Mouse (Mus musculus): Measurements from ENCODE around the gene Tmem192.
"Not testable (repeated sequence)": the region's sequence is repeated elsewhere in the genome, so short reads cannot be mapped to it uniquely, and the experiment has no call there.

The Tmem192 gene

DNA sequence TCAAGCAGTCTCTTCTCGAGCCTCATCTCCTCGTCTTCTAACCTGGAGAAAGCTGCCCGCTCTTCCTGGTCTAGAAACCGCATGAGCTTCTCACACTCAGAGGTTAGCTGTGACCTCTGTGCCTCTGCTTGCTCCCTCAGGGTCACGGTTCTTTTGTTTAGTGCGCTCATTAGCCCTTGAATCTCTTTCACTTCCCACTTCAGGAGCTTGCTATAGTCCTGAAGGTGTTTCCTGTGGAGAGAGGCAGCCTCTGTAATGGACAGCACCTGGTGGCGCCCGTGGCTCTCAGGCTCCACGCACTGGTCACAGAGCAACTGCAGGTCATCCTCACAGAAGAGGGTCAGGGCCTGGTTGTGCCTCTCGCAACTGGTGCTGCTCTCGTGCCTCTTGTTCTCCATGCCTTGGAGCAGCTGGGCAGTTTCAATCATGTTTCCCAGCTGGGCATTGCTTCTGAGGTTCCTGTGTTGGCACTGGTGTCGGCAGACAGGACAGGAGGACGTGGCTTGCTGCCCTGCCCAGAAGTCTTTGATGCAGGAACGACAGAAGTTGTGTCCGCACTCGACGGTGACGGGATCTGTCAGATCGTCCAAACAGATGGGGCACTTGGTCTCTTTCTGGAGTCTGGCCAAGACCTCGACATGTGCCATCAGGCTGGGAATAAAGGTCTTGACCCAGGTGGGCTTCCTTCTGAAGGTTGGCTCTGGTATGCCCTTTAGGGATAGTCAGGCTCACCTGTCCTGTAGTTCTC, 36.3 kb downstream of the Tmem192 start:
- DNase-seq: no peak

DNA sequence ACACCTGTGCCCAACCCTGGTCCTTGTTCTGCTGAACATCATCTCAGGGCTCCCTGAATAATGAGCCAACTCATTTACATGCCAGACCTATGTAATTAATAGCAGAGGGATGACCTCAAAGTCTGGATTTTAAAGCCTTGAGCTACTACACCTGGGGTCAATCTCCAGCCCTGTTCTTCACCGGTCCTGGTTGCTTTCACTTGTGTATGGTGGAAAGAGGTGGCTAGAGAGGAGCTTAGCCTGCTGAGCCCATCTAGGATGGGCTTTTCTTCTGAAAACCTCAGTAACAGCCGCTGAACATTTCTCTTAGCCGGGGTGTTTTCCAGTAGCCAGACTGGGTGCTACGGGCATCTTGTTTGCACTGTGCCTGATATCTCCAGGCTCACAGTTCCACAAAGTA, 40.7 kb downstream of the Tmem192 start, which contains the start of gene Trim75:
Gene Trim75 (minus strand): TSS at position 101 of the 400 bp plus-strand sequence.
- no peak for DNase-seq

DNA sequence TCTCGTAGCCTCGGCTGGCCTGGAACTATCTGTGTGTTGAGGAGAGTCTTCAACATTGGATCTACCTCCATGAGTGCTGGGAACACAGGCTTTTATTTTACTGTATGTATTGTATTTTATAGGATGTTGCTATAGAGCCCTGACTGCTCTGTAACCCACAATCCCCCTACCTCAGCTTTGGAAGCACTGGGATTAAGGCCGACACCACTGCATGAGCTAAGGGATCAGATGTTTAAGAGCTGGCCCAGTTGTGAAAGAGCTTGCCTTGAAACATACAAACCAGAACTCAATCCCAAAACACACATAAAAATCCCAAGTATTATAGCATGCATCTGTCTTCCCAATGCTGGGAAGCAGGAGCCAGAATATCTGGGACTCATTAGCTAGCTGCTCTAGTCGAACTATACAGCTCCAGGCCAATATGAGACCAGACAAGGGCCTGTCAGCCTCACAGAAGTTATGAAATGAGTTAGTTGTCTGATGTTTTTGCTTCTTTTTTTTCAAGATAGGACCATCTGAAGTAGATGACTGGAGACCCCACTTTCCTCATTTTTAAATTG, 51.9 kb downstream of the Tmem192 start:
- no peak for DNase-seq

DNA sequence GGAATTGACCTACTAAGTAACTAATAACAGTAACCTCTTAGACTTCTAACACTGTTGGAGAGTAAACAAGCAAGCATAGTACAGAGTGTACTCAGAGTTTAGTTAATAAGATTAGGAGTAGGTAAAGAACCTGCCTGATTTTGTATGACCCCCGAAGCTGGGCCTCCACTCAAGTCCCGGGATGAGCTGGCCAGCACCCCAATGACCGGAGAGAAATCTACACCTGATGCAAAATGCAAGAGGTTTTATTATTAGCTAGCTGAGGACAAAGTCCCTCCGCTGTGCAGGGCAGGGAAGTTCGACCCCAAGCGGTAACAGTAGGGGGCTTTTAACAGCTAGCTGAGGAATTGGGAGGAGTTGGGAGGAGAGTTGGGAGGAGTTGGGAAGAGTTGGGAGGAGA, 60.6 kb downstream of the Tmem192 start:
- not testable (repeated sequence) for DNase-seq

DNA sequence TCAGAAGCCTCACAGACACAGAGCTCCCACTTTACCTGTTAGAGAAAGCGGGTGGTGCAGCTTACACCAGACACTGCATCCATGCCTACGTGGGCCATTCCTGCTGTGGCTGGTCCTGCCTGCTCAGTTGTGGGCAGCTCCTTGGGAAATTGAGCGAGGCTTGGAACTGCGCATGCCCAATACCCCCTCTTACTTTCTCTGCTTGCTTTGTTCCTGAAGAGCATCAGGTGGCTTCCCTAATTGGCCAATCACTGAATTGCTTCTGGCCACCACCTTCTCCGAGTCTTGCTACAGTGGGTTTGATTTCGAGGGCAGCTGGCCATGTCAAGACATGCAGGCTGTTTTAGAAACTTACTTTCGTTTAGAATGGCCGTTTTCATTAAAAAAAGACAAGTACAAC, 71.4 kb downstream of the Tmem192 start, which contains the start of the genes Trim61 and Trim60:
Gene Trim61 (minus strand): TSS at position 101 of the 400 bp plus-strand sequence.
Gene Trim60 (minus strand): TSS at position 162 of the 400 bp plus-strand sequence.
- DNase-seq: no peak

Measured in thymus, postnatal 36 days (tissue).